Mouse (Mus musculus) thymus, adult 18-20 months (tissue): ENCODE data around the gene Ralgps2.

Experiments used
- DNase-seq, 2 experiments: peaks; one replicate each; pipeline ENCODE4 v3.0.0; 2022; ENCODE audit warnings: mixed read lengths in 2 of 2

The Ralgps2 gene

GRCm38 (mm10) chr1:156891561-156891960 is 47.9 kb downstream of the Ralgps2 start:
- DNase-seq, result no peak

GRCm38 (mm10) chr1:156888830-156889229 is 50.6 kb downstream of the Ralgps2 start:
- no peak for DNase-seq

- DNase-seq, result no peak
Measured at GRCm38 (mm10) chr1:156885879-156886278, 53.5 kb downstream of the Ralgps2 start.

GRCm38 (mm10) chr1:156884782-156885181 is 54.6 kb downstream of the Ralgps2 start:
- no peak for DNase-seq

GRCm38 (mm10) chr1:156870616-156871015 is 68.8 kb downstream of the Ralgps2 start:
- no peak for DNase-seq

GRCm38 (mm10) chr1:156870028-156870427 is 69.4 kb downstream of the Ralgps2 start:
- no peak for DNase-seq

GRCm38 (mm10) chr1:156864240-156864639 is 75.2 kb downstream of the Ralgps2 start:
- DNase-seq, result no peak

GRCm38 (mm10) chr1:156863726-156864125 is 75.7 kb downstream of the Ralgps2 start:
- no peak for DNase-seq

- no peak for DNase-seq
Measured at GRCm38 (mm10) chr1:156861475-156862043, 77.9 kb downstream of the Ralgps2 start.

- DNase-seq, result no peak
Measured at GRCm38 (mm10) chr1:156860266-156860665, 79.2 kb downstream of the Ralgps2 start.

GRCm38 (mm10) chr1:156859711-156860250 is 79.6 kb downstream of the Ralgps2 start:
- DNase-seq, result no peak

- DNase-seq, result no peak
Measured at GRCm38 (mm10) chr1:156859156-156859555, 80.3 kb downstream of the Ralgps2 start.

- DNase-seq, result no peak
Measured at GRCm38 (mm10) chr1:156856666-156857065, 82.8 kb downstream of the Ralgps2 start.

GRCm38 (mm10) chr1:156854558-156854957 is 84.9 kb downstream of the Ralgps2 start:
- no peak for DNase-seq

GRCm38 (mm10) chr1:156852872-156853271 is 86.6 kb downstream of the Ralgps2 start:
- DNase-seq, result no peak

GRCm38 (mm10) chr1:156852409-156852808 is 87.0 kb downstream of the Ralgps2 start:
- no peak for DNase-seq

- DNase-seq, result no peak
Measured at GRCm38 (mm10) chr1:156847098-156847497, 92.3 kb downstream of the Ralgps2 start.

GRCm38 (mm10) chr1:156841625-156842339 is 97.6 kb downstream of the Ralgps2 start:
- no peak for DNase-seq

- no peak for DNase-seq
Measured at GRCm38 (mm10) chr1:156838695-156839094, 100.7 kb downstream of the Ralgps2 start.

- DNase-seq, result no peak
Measured at GRCm38 (mm10) chr1:156838177-156838576, 101.2 kb downstream of the Ralgps2 start, which contains the start of gene Angptl1. Gene Angptl1, plus strand, starts transcription at chr1:156838562.

- DNase-seq, result no peak
Measured at GRCm38 (mm10) chr1:156819236-156819635, 120.2 kb downstream of the Ralgps2 start.

- DNase-seq, result no peak
Measured at GRCm38 (mm10) chr1:156813485-156813884, 125.9 kb downstream of the Ralgps2 start.

- DNase-seq, result no peak
Measured at GRCm38 (mm10) chr1:156812716-156813115, 126.7 kb downstream of the Ralgps2 start.

- DNase-seq, result no peak
Measured at GRCm38 (mm10) chr1:156811928-156812327, 127.5 kb downstream of the Ralgps2 start.
